Mouse (Mus musculus) midbrain, embryonic 13.5 days (tissue): Measurements from ENCODE around the gene Zar1. TPM values are rescaled to one million over a fixed set of nuclear protein-coding genes. Genes with fewer than 3 reads are reported as not detected.
"Not testable (repeated sequence)": the region's sequence is repeated elsewhere in the genome, so short reads cannot be mapped to it uniquely, and the experiment has no call there.

ENCODE experiments used
- ATAC-seq: fragments of 200-750 bp; cut with Nextera tagmentation; 2 replicates; pipeline ENCODE4 v1.8.0; 2017; ENCODE audit warnings: mild to moderate bottlenecking, moderate TSS enrichment, moderate library complexity
- H3K27ac ChIP-seq: fragments of 300-500 bp; sonication (generic); 2 replicates; pipeline ENCODE4 v1.5.1; 2015; ENCODE audit warnings: inconsistent platforms, mild to moderate bottlenecking, moderate library complexity
- H3K27me3 ChIP-seq: fragments of 300-500 bp; sonication (generic); 2 replicates; pipeline ENCODE4 v1.6.1; 2015; ENCODE audit warnings: mild to moderate bottlenecking, inconsistent platforms
- H3K36me3 ChIP-seq: fragments of 300-500 bp; sonication (generic); 2 replicates; pipeline ENCODE4 v1.6.1; 2015; ENCODE audit warnings: mild to moderate bottlenecking, inconsistent platforms
- H3K4me1 ChIP-seq: fragments of 300-500 bp; sonication (generic); replicated peaks from 2 replicates; pipeline ENCODE4 v1.6.1; 2015; ENCODE audit warnings: inconsistent platforms
- H3K4me2 ChIP-seq: fragments of 300-500 bp; sonication (generic); replicated peaks from 2 replicates; pipeline ENCODE4 v1.6.1; 2015; ENCODE audit warnings: moderate library complexity, mild to moderate bottlenecking, inconsistent platforms
- H3K4me3 ChIP-seq: fragments of 300-500 bp; sonication (generic); replicated peaks from 2 replicates; pipeline ENCODE4 v1.5.1; 2015; ENCODE audit warnings: mild to moderate bottlenecking, inconsistent platforms
- H3K9ac ChIP-seq: fragments of 300-500 bp; sonication (generic); replicated peaks from 2 replicates; pipeline ENCODE4 v1.6.1; 2015; ENCODE audit warnings: mild to moderate bottlenecking, inconsistent platforms
- H3K9me3 ChIP-seq: fragments of 300-500 bp; sonication (generic); 2 replicates; pipeline ENCODE4 v1.6.1; 2016; ENCODE audit warnings: mild to moderate bottlenecking, inconsistent platforms
- WGBS: fragments of 180-500 bp; shearing (Covaris S2); methylation state at CpG from one replicate; pipeline ENCODE4 v1.1.7; 2015; 5-methylcytosine and 5-hydroxymethylcytosine counted together
- polyA plus RNA-seq: library from polyadenylated mRNA; unstranded; fragments of >200 nt; fragmentation: Nextera tagmentation; extraction: Ambion mirVana; gene quantifications from 2 replicates; pipeline ENCODE4 v1.2.1, GENCODE M21; 2015

The Zar1 gene
- 2.3 and 2.4 TPM in 2 replicates for polyA plus RNA-seq

- 7% methylated on average over 15 of the region's 21 CpGs for WGBS
- ATAC-seq: peak; percentile 76
- Histone ChIP-seq H3K4me2 (peak within 1 kb of the TSS; percentile 75), H3K9ac (peak within 1 kb of the TSS; percentile 68), H3K4me3 (peak within 1 kb of the TSS; percentile 48)
- H3K27ac ChIP-seq, H3K9me3 ChIP-seq, H3K4me1 ChIP-seq, H3K36me3 ChIP-seq, H3K27me3 ChIP-seq: not testable (repeated sequence)
Measured at GRCm38 (mm10) chr5:72580970-72581332, at the start of gene Zar1. Zar1 (minus strand) TSS chr5:72581254.

GRCm38 (mm10) chr5:72630026-72630425 is 49.0 kb upstream of the Zar1 start:
- Histone ChIP-seq H3K9ac (no peak overlapping the region), H3K27me3 (no peaks in the 10 kb centered on the region), H3K36me3 (no peaks in the 10 kb centered on the region), H3K27ac (no peak overlapping the region), H3K4me1 (no peaks in the 10 kb centered on the region), H3K4me2 (no peak overlapping the region), H3K9me3 (no peaks in the 10 kb centered on the region), H3K4me3 (no peak overlapping the region)
- 92% methylated on average over 6 of the region's 6 CpGs for WGBS
- no peak for ATAC-seq

GRCm38 (mm10) chr5:72621022-72621421 is 40.0 kb upstream of the Zar1 start:
- Histone ChIP-seq H3K27me3 (no peaks in the 10 kb centered on the region), H3K9ac (no peak overlapping the region), H3K36me3 (no peaks in the 10 kb centered on the region), H3K4me3 (no peak overlapping the region), H3K4me1 (no peaks in the 10 kb centered on the region), H3K27ac (no peak overlapping the region), H3K9me3 (no peaks in the 10 kb centered on the region), H3K4me2 (no peak overlapping the region)
- ATAC-seq: no peak
- WGBS: 86% methylated on average over 1 of the region's 1 CpGs

GRCm38 (mm10) chr5:72617413-72617812 is 36.4 kb upstream of the Zar1 start:
- Histone ChIP-seq H3K27me3 (no peaks in the 10 kb centered on the region), H3K4me2 (no peak overlapping the region), H3K4me1 (no peaks in the 10 kb centered on the region), H3K4me3 (no peak overlapping the region), H3K9ac (no peak overlapping the region), H3K9me3 (no peaks in the 10 kb centered on the region), H3K27ac (no peak overlapping the region), H3K36me3 (no peaks in the 10 kb centered on the region)
- ATAC-seq: no peak
- 87% methylated on average over 4 of the region's 4 CpGs for WGBS

- no peaks in the 10 kb centered on the region for H3K36me3 ChIP-seq
- no peak overlapping the region for H3K27ac ChIP-seq
- H3K9ac ChIP-seq: no peak overlapping the region
- H3K9me3 ChIP-seq: no peaks in the 10 kb centered on the region
- no peak overlapping the region for H3K4me2 ChIP-seq
- 87% methylated on average over 4 of the region's 4 CpGs for WGBS
- no peak overlapping the region for H3K4me3 ChIP-seq
- no peaks in the 10 kb centered on the region for H3K4me1 ChIP-seq
- no peak for ATAC-seq
- H3K27me3 ChIP-seq: no peaks in the 10 kb centered on the region
Measured at GRCm38 (mm10) chr5:72603138-72603537, 22.1 kb upstream of the Zar1 start.

- ATAC-seq: 0 out of 2 replicates have a peak, but pooled peaks have one; percentile 24
- H3K4me3 ChIP-seq: no peak overlapping the region
- no peak overlapping the region for H3K4me2 ChIP-seq
- H3K9me3 ChIP-seq: no peaks in the 10 kb centered on the region
- WGBS: 8% methylated on average over 5 of the region's 5 CpGs
- no peaks in the 10 kb centered on the region for H3K4me1 ChIP-seq
- no peaks in the 10 kb centered on the region for H3K27me3 ChIP-seq
- no peaks in the 10 kb centered on the region for H3K36me3 ChIP-seq
- no peak overlapping the region for H3K27ac ChIP-seq
- no peak overlapping the region for H3K9ac ChIP-seq
Measured at GRCm38 (mm10) chr5:72601006-72601405, 20.0 kb upstream of the Zar1 start.

GRCm38 (mm10) chr5:72587192-72587681 is 6.2 kb upstream of the Zar1 start, which contains the start of gene Gm5868:
Gm5868 (minus strand) TSS chr5:72587551.
- H3K27ac ChIP-seq: no peak within 1 kb of the TSS
- no peaks in the 10 kb centered on the region for H3K9me3 ChIP-seq
- peak within 1 kb of the TSS; percentile 55 for H3K9ac ChIP-seq
- peak within 1 kb of the TSS; percentile 64 for H3K4me2 ChIP-seq
- H3K27me3 ChIP-seq: peaks cover 13% of the 10 kb centered on the region
- peak within 1 kb of the TSS; percentile 45 for H3K4me3 ChIP-seq
- WGBS: 2% methylated on average over 38 of the region's 38 CpGs
- H3K4me1 ChIP-seq: peaks cover 8% of the 10 kb centered on the region
- peak; percentile 89 for ATAC-seq
- no peaks in the 10 kb centered on the region for H3K36me3 ChIP-seq

GRCm38 (mm10) chr5:72586667-72587191 is 5.7 kb upstream of the Zar1 start:
- not testable (repeated sequence) for H3K36me3 ChIP-seq, H3K4me1 ChIP-seq, H3K9me3 ChIP-seq, H3K27ac ChIP-seq
- peak; percentile 83 for ATAC-seq
- peaks cover 13% of the 10 kb centered on the region for H3K27me3 ChIP-seq
- peak overlapping the region; percentile 64 for H3K4me2 ChIP-seq
- WGBS: 44% methylated on average over 25 of the region's 25 CpGs
- H3K9ac ChIP-seq: peak overlapping the region; percentile 55
- peak overlapping the region; percentile 45 for H3K4me3 ChIP-seq

- H3K9me3 ChIP-seq, H3K36me3 ChIP-seq, H3K4me2 ChIP-seq, H3K4me3 ChIP-seq, H3K27ac ChIP-seq, H3K9ac ChIP-seq, ATAC-seq, H3K4me1 ChIP-seq: not testable (repeated sequence)
- H3K27me3 ChIP-seq: peaks cover 13% of the 10 kb centered on the region
- 50% methylated on average over 7 of the region's 7 CpGs for WGBS
Measured at GRCm38 (mm10) chr5:72586122-72586521, 5.1 kb upstream of the Zar1 start.

GRCm38 (mm10) chr5:72580088-72580969 is 725 bp downstream of the Zar1 start:
- ATAC-seq: peak; percentile 84
- H3K36me3 ChIP-seq, H3K27ac ChIP-seq, H3K9me3 ChIP-seq, H3K27me3 ChIP-seq, H3K4me1 ChIP-seq: not testable (repeated sequence)
- Histone ChIP-seq H3K9ac (peak overlapping the region; percentile 68), H3K4me2 (peak overlapping the region; percentile 75), H3K4me3 (peak overlapping the region; percentile 48)
- 4% methylated on average over 60 of the region's 73 CpGs for WGBS

- not testable (repeated sequence) for H3K4me3 ChIP-seq, H3K27me3 ChIP-seq, H3K27ac ChIP-seq, H3K9ac ChIP-seq, H3K9me3 ChIP-seq, H3K36me3 ChIP-seq, H3K4me1 ChIP-seq
- ATAC-seq: peak; percentile 41
- 29% methylated on average over 10 of the region's 10 CpGs for WGBS
- peak overlapping the region; percentile 75; the same call in 1 of the 2 replicates for H3K4me2 ChIP-seq
Measured at GRCm38 (mm10) chr5:72579599-72579998, 1.5 kb downstream of the Zar1 start.

- Histone ChIP-seq H3K27ac (no peak overlapping the region), H3K4me3 (no peak overlapping the region), H3K9me3 (peaks cover 2% of the 10 kb centered on the region; the same call in 1 of the 2 replicates), H3K9ac (no peak overlapping the region), H3K36me3 (no peaks in the 10 kb centered on the region), H3K27me3 (no peaks in the 10 kb centered on the region), H3K4me1 (no peaks in the 10 kb centered on the region), H3K4me2 (no peak overlapping the region)
- no peak for ATAC-seq
- 90% methylated on average over 5 of the region's 5 CpGs for WGBS
Measured at GRCm38 (mm10) chr5:72565621-72566020, 15.4 kb downstream of the Zar1 start.
